Mouse (Mus musculus) CH12.LX (cell line): ENCODE measurements at regions not wholly inside any gene's neighbourhood (a gene's known extent, or its start where the extent isn't known, plus 50 kb on each side); places are given as distances from the start of the nearest gene placed in this dataset.

ENCODE experiments used
- DNase-seq: peaks from one replicate; pipeline ENCODE4 v3.0.0-alpha.2; 2013; ENCODE audit errors: extremely low read depth
- H3K27ac ChIP-seq: 2 replicates; pipeline ENCODE4 v1.5.1; 2012; ENCODE audit warnings: low read depth, mild to moderate bottlenecking, control low read depth, moderate library complexity; ENCODE audit not compliant: insufficient read depth
- H3K27me3 ChIP-seq: replicated peaks from 2 replicates; pipeline ENCODE3; 2012; ENCODE audit warnings: inconsistent platforms
- H3K36me3 ChIP-seq, 2 experiments: replicated peaks in 1 of 2; 2 replicates each; pipeline versions ENCODE3 to v1.6.1; 2012; ENCODE audit warnings: inconsistent platforms in 1 of 2, low read length in 1 of 2, mild to moderate bottlenecking in 1 of 2, mixed read lengths in 1 of 2, moderate library complexity in 1 of 2; ENCODE audit not compliant: control insufficient read depth in 1 of 2, insufficient read depth in 1 of 2
- H3K4me1 ChIP-seq, 2 experiments: 2 replicates each; pipeline ENCODE4 v1.6.1; 2012; ENCODE audit warnings: inconsistent platforms in 1 of 2, moderate library complexity in 1 of 2; ENCODE audit not compliant: insufficient read depth in 2 of 2, control insufficient read depth in 1 of 2
- H3K4me2 ChIP-seq: 2 replicates; pipeline ENCODE4 v1.6.1; 2012; ENCODE audit warnings: low read depth, mild to moderate bottlenecking, control low read depth; ENCODE audit not compliant: poor library complexity, insufficient read depth, severe bottlenecking
- H3K4me3 ChIP-seq, 3 experiments: fragments of 150-350 bp in 1 of 3; sonication (generic) in 1 of 3; replicated peaks in 1 of 3; 2 replicates each; pipeline versions ENCODE3 to v1.5.1; 2011 to 2012; ENCODE audit warnings: low read depth in 2 of 3, low read length in 2 of 3, mild to moderate bottlenecking in 2 of 3, moderate library complexity in 2 of 3, control low read depth in 1 of 3, improper control_type of control experiment in 1 of 3, inconsistent platforms in 1 of 3, mixed read lengths in 1 of 3; ENCODE audit not compliant: poor library complexity in 1 of 3
- H3K79me2 ChIP-seq: replicated peaks from 2 replicates; pipeline ENCODE4 v1.6.1; 2012; ENCODE audit warnings: mild to moderate bottlenecking, moderate library complexity; ENCODE audit not compliant: control insufficient read depth, poor library complexity, insufficient read depth, severe bottlenecking; ENCODE audit errors: extremely low read depth
- H3K9ac ChIP-seq: 2 replicates; pipeline ENCODE4 v1.6.1; 2012; ENCODE audit warnings: low read depth, mild to moderate bottlenecking, control low read depth, moderate library complexity; ENCODE audit not compliant: insufficient read depth
- H3K9me3 ChIP-seq: replicated peaks from 2 replicates; pipeline ENCODE3; 2012; ENCODE audit warnings: low read length, inconsistent platforms, mixed read lengths
- CHD1 ChIP-seq: IDR thresholded peaks from 2 replicates; pipeline ENCODE4 v1.6.1; 2012; ENCODE audit warnings: low read depth, low read length, improper control_type of control experiment, inconsistent platforms
- EP300 ChIP-seq: IDR thresholded peaks from 2 replicates; pipeline ENCODE4 v1.6.1; 2011; ENCODE audit warnings: low read length, improper control_type of control experiment
- ETS1 ChIP-seq: conservative IDR thresholded peaks from 2 replicates; pipeline ENCODE4 v1.6.1; 2012; ENCODE audit warnings: low read depth, mild to moderate bottlenecking, inconsistent platforms, low read length, improper control_type of control experiment, moderate library complexity
- IRF4 ChIP-seq: IDR thresholded peaks from 2 replicates; pipeline ENCODE4 v1.6.1; 2014; ENCODE audit warnings: low read depth, mild to moderate bottlenecking, inconsistent platforms, low read length, improper control_type of control experiment
- JUN ChIP-seq: IDR thresholded peaks from 2 replicates; pipeline ENCODE4 v1.6.1; 2011; ENCODE audit warnings: low read depth, mild to moderate bottlenecking, low read length, improper control_type of control experiment, moderate library complexity; ENCODE audit not compliant: insufficient read depth
- JUND ChIP-seq: conservative IDR thresholded peaks from 2 replicates; pipeline ENCODE4 v1.6.1; 2011; ENCODE audit warnings: low read depth, low read length, improper control_type of control experiment
- KAT2A ChIP-seq: IDR thresholded peaks from 2 replicates; pipeline ENCODE4 v1.6.1; 2012; ENCODE audit warnings: low read length, improper control_type of control experiment, inconsistent platforms; ENCODE audit not compliant: insufficient replicate concordance
- MAZ ChIP-seq: IDR thresholded peaks from 2 replicates; pipeline ENCODE4 v1.6.1; 2012; ENCODE audit warnings: low read depth, mild to moderate bottlenecking, inconsistent platforms, low read length, improper control_type of control experiment, moderate library complexity
- MXI1 ChIP-seq: IDR thresholded peaks from 2 replicates; pipeline ENCODE4 v1.6.1; 2011; ENCODE audit warnings: mild to moderate bottlenecking, low read depth, low read length, improper control_type of control experiment
- MYC ChIP-seq: IDR thresholded peaks from 2 replicates; pipeline ENCODE4 v1.6.1; 2011; ENCODE audit warnings: low read depth, mild to moderate bottlenecking, improper control_type of control experiment, low read length
- NELFE ChIP-seq: IDR thresholded peaks from 2 replicates; pipeline ENCODE4 v1.6.1; 2011; ENCODE audit warnings: low read depth, low read length, improper control_type of control experiment
- NRF1 ChIP-seq: IDR thresholded peaks from 2 replicates; pipeline ENCODE4 v1.6.1; 2014; ENCODE audit warnings: low read depth, mild to moderate bottlenecking, inconsistent platforms, low read length, improper control_type of control experiment, moderate library complexity
- PAX5 ChIP-seq: IDR thresholded peaks from 2 replicates; pipeline ENCODE4 v1.6.1; 2012; ENCODE audit warnings: low read length, inconsistent platforms, mixed read lengths
- POLR2A ChIP-seq: IDR thresholded peaks from 2 replicates; pipeline ENCODE4 v1.6.1; 2011; ENCODE audit warnings: low read depth, mild to moderate bottlenecking, improper control_type of control experiment, low read length
- RAD21 ChIP-seq: IDR thresholded peaks from 2 replicates; pipeline ENCODE4 v1.6.1; 2011; ENCODE audit warnings: low read depth, mild to moderate bottlenecking, low read length, improper control_type of control experiment, moderate library complexity
- SIN3A ChIP-seq: IDR thresholded peaks from 2 replicates; pipeline ENCODE4 v1.6.1; 2012; ENCODE audit warnings: low read length, improper control_type of control experiment, inconsistent platforms
- SMC3 ChIP-seq: IDR thresholded peaks from 2 replicates; pipeline ENCODE4 v1.6.1; 2011; ENCODE audit warnings: low read depth, low read length, improper control_type of control experiment
- TCF12 ChIP-seq: IDR thresholded peaks from 2 replicates; pipeline ENCODE4 v1.6.1; 2014; ENCODE audit warnings: low read depth, mild to moderate bottlenecking, inconsistent platforms, low read length, improper control_type of control experiment
- ZKSCAN1 ChIP-seq: IDR thresholded peaks from 2 replicates; pipeline ENCODE4 v1.6.1; 2012; ENCODE audit warnings: low read depth, inconsistent platforms, low read length, improper control_type of control experiment, borderline replicate concordance
- dilution Hi-C: fragments of 300-500 bp; cut with MboI; formaldehyde crosslinking; loops from 2 replicates; pipeline ENCODE4 v1.14.3; 2020; ENCODE audit warnings: low sequenced_read_pairs; ENCODE audit not compliant: extremely low pct_unique_long_range_greater_than_20kb, extremely low pct_ligation_motif_present
- in situ Hi-C: fragments of 300-500 bp; cut with MboI; formaldehyde crosslinking; loops from 3 replicates; pipeline ENCODE4 v1.14.3; 2019; ENCODE audit warnings: low sequenced_read_pairs, low pct_ligation_motif_present, low pct_unique_long_range_greater_than_20kb, mixed read lengths

DNA sequence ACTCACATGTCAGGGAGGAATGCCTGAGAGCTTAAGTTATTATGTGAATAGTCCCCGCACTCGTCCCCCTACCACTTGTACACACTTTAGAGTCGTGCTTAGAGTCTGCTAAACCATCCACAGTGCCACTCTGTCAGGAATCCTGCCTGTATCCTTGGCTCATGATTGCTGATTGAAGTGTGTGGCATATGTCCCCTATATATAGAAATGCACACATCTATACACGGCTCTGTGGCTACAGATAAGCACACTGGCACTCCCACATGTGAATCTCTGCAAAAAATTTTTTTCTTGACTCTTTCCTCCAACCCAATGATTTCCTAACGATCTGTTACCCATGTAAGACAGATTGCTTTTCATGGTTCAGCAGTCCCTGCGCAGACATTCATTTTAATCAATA is 155.7 kb upstream of the Opcml start:
- no peaks in the 10 kb centered on the region for H3K36me3 ChIP-seq
- H3K27ac ChIP-seq: no peak overlapping the region
- dilution Hi-C loops (no loop called here), in situ Hi-C loops (no loop called here)
- no peaks in the 10 kb centered on the region for H3K79me2 ChIP-seq
- no peak for DNase-seq
- no peaks in the 10 kb centered on the region for H3K27me3 ChIP-seq
- no peak overlapping the region for H3K9ac ChIP-seq
- no peak overlapping the region for H3K4me2 ChIP-seq
- TF ChIP-seq RAD21 (no peak), IRF4 (no peak), CHD1 (no peak), NELFE (no peak), ZKSCAN1 (no peak), MXI1 (no peak)
- no peaks in the 10 kb centered on the region for H3K9me3 ChIP-seq
- H3K4me1 ChIP-seq: no peaks in the 10 kb centered on the region
- H3K4me3 ChIP-seq: no peak overlapping the region

DNA sequence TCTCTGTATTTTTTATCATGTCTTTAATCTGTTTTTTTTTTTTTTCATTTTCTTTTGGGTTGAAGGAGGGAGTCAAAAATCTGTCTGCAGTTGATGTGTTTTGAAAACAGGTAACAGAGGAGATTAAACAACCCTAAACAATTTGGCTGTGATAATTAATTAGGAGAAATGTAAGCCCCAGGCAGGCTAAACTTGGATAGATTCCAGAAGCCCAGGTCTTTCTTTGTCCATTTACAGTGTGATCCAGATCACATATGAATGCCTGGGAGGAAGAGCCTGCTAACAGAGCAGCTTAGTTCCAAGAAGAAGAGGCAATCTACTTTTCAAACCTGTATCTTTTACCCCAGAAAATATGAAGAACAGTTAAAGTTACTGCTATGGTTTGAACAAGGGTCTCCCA is 150.0 kb upstream of the Opcml start:
- Histone ChIP-seq H3K4me3 (no peak overlapping the region), H3K27me3 (no peaks in the 10 kb centered on the region), H3K27ac (no peak overlapping the region), H3K9me3 (no peaks in the 10 kb centered on the region), H3K79me2 (no peaks in the 10 kb centered on the region), H3K4me2 (no peak overlapping the region), H3K9ac (no peak overlapping the region), H3K36me3 (no peaks in the 10 kb centered on the region), H3K4me1 (no peaks in the 10 kb centered on the region)
- DNase-seq: no peak
- TF ChIP-seq JUN: no peak
- dilution Hi-C loops (no loop called here), in situ Hi-C loops (no loop called here)

DNA sequence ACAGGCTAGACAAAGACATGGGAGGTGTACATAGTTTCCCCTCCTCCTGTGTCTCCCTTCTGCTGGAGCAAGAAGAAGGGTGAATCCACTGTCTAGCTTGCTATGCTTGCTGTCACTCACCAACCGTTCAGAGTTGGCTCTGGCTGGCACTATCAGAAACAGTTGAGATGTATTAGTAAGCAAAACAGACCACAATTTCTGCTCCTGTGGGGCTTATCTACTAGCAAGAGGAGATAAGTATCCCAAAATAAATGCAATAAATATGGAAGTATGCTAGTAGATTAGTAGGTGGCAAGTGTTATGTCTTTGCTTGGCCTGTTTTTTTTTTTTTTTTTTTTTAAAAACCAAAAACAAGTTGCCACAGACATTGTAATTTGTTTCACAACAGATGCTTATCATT is 147.3 kb upstream of the Opcml start:
- Histone ChIP-seq H3K4me1 (no peaks in the 10 kb centered on the region), H3K4me3 (no peak overlapping the region), H3K9ac (no peak overlapping the region), H3K36me3 (no peaks in the 10 kb centered on the region), H3K9me3 (no peaks in the 10 kb centered on the region), H3K4me2 (no peak overlapping the region), H3K27ac (no peak overlapping the region), H3K27me3 (no peaks in the 10 kb centered on the region), H3K79me2 (no peaks in the 10 kb centered on the region)
- no peak for TF ChIP-seq SMC3
- no peak for TF ChIP-seq TCF12
- TF ChIP-seq JUND: no peak
- TF ChIP-seq IRF4: no peak
- TF ChIP-seq MAZ: no peak
- no peak for TF ChIP-seq POLR2A
- no peak for TF ChIP-seq RAD21
- TF ChIP-seq PAX5: no peak
- TF ChIP-seq ETS1: no peak
- TF ChIP-seq SIN3A: no peak
- no peak for TF ChIP-seq ZKSCAN1
- TF ChIP-seq NRF1: no peak
- TF ChIP-seq KAT2A: no peak
- TF ChIP-seq EP300: no peak
- TF ChIP-seq MYC: no peak
- dilution Hi-C loops (no loop called here), in situ Hi-C loops (no loop called here)
- DNase-seq: no peak
